Mouse (Mus musculus) limb, embryonic 14.5 days (tissue): ENCODE data around the gene Zfp90. TPM values are rescaled to one million over a fixed set of nuclear protein-coding genes. Genes with fewer than 3 reads are reported as not detected.
A peak's percentile ranks its signal among the peaks of the same experiment; 100 is the strongest.

ENCODE experiments used
- ATAC-seq: fragments of 200-750 bp; cut with Nextera tagmentation; 2 replicates; pipeline ENCODE4 v1.8.0; 2017; ENCODE audit warnings: low read depth, moderate number of reproducible peaks, moderate TSS enrichment; ENCODE audit not compliant: low FRiP score
- DNase-seq: peaks from one replicate; pipeline ENCODE4 v3.0.0-alpha.2; 2015; ENCODE audit warnings: low spot score
- H3K27ac ChIP-seq: fragments of 300-500 bp; sonication (generic); replicated peaks from 2 replicates; pipeline ENCODE4 v1.5.1; 2014; ENCODE audit warnings: low read depth, mild to moderate bottlenecking, low read length, moderate library complexity, mixed read lengths
- H3K27me3 ChIP-seq: fragments of 300-500 bp; sonication (generic); 2 replicates; pipeline ENCODE4 v1.6.1; 2014; ENCODE audit warnings: low read length, mixed read lengths; ENCODE audit not compliant: control insufficient read depth, insufficient read depth
- H3K36me3 ChIP-seq: fragments of 300-500 bp; sonication (generic); 2 replicates; pipeline ENCODE4 v1.6.1; 2014; ENCODE audit warnings: mild to moderate bottlenecking, low read length, moderate library complexity, mixed read lengths; ENCODE audit not compliant: control insufficient read depth, insufficient read depth
- H3K4me1 ChIP-seq: fragments of 300-500 bp; sonication (generic); 2 replicates; pipeline ENCODE4 v1.6.1; 2014; ENCODE audit warnings: antibody characterized with exemption, low read length, mixed read lengths; ENCODE audit not compliant: control insufficient read depth, insufficient read depth
- H3K4me2 ChIP-seq: fragments of 300-500 bp; sonication (generic); replicated peaks from 2 replicates; pipeline ENCODE4 v1.6.1; 2014; ENCODE audit warnings: low read depth, mild to moderate bottlenecking, low read length, moderate library complexity; ENCODE audit not compliant: severe bottlenecking
- H3K4me3 ChIP-seq: fragments of 300-500 bp; sonication (generic); replicated peaks from 2 replicates; pipeline ENCODE4 v1.5.1; 2014; ENCODE audit warnings: low read length
- H3K9ac ChIP-seq: fragments of 300-500 bp; sonication (generic); 2 replicates; pipeline ENCODE4 v1.6.1; 2014; ENCODE audit warnings: mild to moderate bottlenecking, low read depth, low read length, moderate library complexity; ENCODE audit not compliant: severe bottlenecking
- H3K9me3 ChIP-seq: fragments of 300-500 bp; sonication (generic); 2 replicates; pipeline ENCODE4 v1.6.1; 2016; ENCODE audit warnings: low read length; ENCODE audit not compliant: control insufficient read depth
- POLR2A ChIP-seq: fragments of 200-500 bp; IDR thresholded peaks from 2 replicates; pipeline ENCODE4 v1.8.0; 2012; ENCODE audit warnings: inconsistent platforms, mild to moderate bottlenecking, moderate library complexity, borderline replicate concordance; ENCODE audit not compliant: insufficient read depth, insufficient read length; ENCODE audit errors: extremely low read depth
- WGBS: fragments of 180-500 bp; shearing (Covaris S2); extraction: QIAGEN DNeasy Blood & Tissue Kit; methylation state at CpG from one replicate; pipeline ENCODE4 v1.1.7; 2014; 5-methylcytosine and 5-hydroxymethylcytosine counted together
- polyA plus RNA-seq, 2 experiments: library from polyadenylated mRNA; depleted of rRNA in 1 of 2; stranded (reverse) in 1 of 2; unstranded in 1 of 2; fragments of >200 nt; fragmentation: Nextera tagmentation in 1 of 2; extraction: Ambion mirVana in 1 of 2; gene quantifications; 2 replicates each; pipeline versions ENCODE4 v1.2.1 to v1.2.3; 2012 to 2014

The Zfp90 gene
- polyA plus RNA-seq, 2 experiments, result 19.7 to 20.6 TPM

- H3K4me1 ChIP-seq, result peaks cover 8% of the 10 kb centered on the region; the same call in 1 of the 2 replicates
- H3K4me2 ChIP-seq, result peak overlapping the region; percentile 24; the same call in 1 of the 2 replicates
- 36% methylated on average over 5 of the region's 5 CpGs for WGBS
- no peaks in the 10 kb centered on the region for H3K9me3 ChIP-seq
- no peaks in the 10 kb centered on the region for H3K36me3 ChIP-seq
- no peak overlapping the region for H3K9ac ChIP-seq
- H3K4me3 ChIP-seq, result no peak overlapping the region
- DNase-seq (no peak), ATAC-seq (no peak; the same call in 1 of the 2 replicates)
- H3K27ac ChIP-seq, result peak overlapping the region; percentile 40
- TF ChIP-seq POLR2A, result no peak
- H3K27me3 ChIP-seq, result no peaks in the 10 kb centered on the region
Measured at GRCm38 (mm10) chr8:106400181-106400580, 14.9 kb upstream of the Zfp90 start.

GRCm38 (mm10) chr8:106403246-106403933 is 11.7 kb upstream of the Zfp90 start:
- no peak for ATAC-seq
- Histone ChIP-seq H3K27ac (no peak overlapping the region), H3K4me2 (no peak overlapping the region), H3K9me3 (no peaks in the 10 kb centered on the region), H3K27me3 (no peaks in the 10 kb centered on the region), H3K4me3 (no peak overlapping the region), H3K9ac (no peak overlapping the region), H3K4me1 (peaks cover 10% of the 10 kb centered on the region; the same call in 1 of the 2 replicates), H3K36me3 (no peaks in the 10 kb centered on the region)
- TF ChIP-seq POLR2A, result no peak
- 32% methylated on average over 12 of the region's 12 CpGs for WGBS
- peak; percentile 26 for DNase-seq

GRCm38 (mm10) chr8:106404825-106405224 is 10.3 kb upstream of the Zfp90 start:
- Histone ChIP-seq H3K9me3 (no peaks in the 10 kb centered on the region), H3K4me2 (no peak overlapping the region), H3K4me3 (no peak overlapping the region), H3K27me3 (no peaks in the 10 kb centered on the region), H3K9ac (no peak overlapping the region), H3K27ac (no peak overlapping the region), H3K4me1 (peaks cover 9% of the 10 kb centered on the region; the same call in 1 of the 2 replicates), H3K36me3 (no peaks in the 10 kb centered on the region)
- no peak for DNase-seq
- WGBS, result 41% methylated on average over 3 of the region's 3 CpGs
- TF ChIP-seq POLR2A, result no peak
- no peak for ATAC-seq

GRCm38 (mm10) chr8:106405810-106406209 is 9.3 kb upstream of the Zfp90 start:
- Histone ChIP-seq H3K4me3 (no peak overlapping the region), H3K27me3 (no peaks in the 10 kb centered on the region), H3K4me2 (no peak overlapping the region), H3K27ac (no peak overlapping the region), H3K36me3 (no peaks in the 10 kb centered on the region), H3K9me3 (no peaks in the 10 kb centered on the region), H3K4me1 (0 out of 2 replicates have a peak, but pooled peaks cover 2% of the 10 kb centered on the region), H3K9ac (no peak overlapping the region)
- no peak for ATAC-seq
- no peak for TF ChIP-seq POLR2A
- DNase-seq, result no peak
- WGBS, result 61% methylated on average over 16 of the region's 16 CpGs

GRCm38 (mm10) chr8:106410055-106410454 is 5.1 kb upstream of the Zfp90 start:
- Histone ChIP-seq H3K4me2 (no peak overlapping the region), H3K9ac (no peak overlapping the region), H3K4me3 (no peak overlapping the region), H3K27me3 (no peaks in the 10 kb centered on the region), H3K36me3 (no peaks in the 10 kb centered on the region), H3K27ac (no peak overlapping the region), H3K4me1 (peaks cover 10% of the 10 kb centered on the region; the same call in 1 of the 2 replicates), H3K9me3 (no peaks in the 10 kb centered on the region)
- WGBS, result 66% methylated on average over 7 of the region's 7 CpGs
- DNase-seq, result no peak
- ATAC-seq, result no peak
- TF ChIP-seq POLR2A, result no peak
